Mouse (Mus musculus): ENCODE measurements around the gene Sec24b.

The Sec24b gene

GRCm38 (mm10) chr3:130061281-130061680 is at the start of gene Sec24b:
TSS of gene Sec24b (minus strand) at chr3:130061553.
- no peak for DNase-seq (ENCODE audit: low spot score)

GRCm38 (mm10) chr3:130104471-130104870 is 43.1 kb upstream of the Sec24b start:
- no peak for DNase-seq (ENCODE audit: low spot score)

DNA sequence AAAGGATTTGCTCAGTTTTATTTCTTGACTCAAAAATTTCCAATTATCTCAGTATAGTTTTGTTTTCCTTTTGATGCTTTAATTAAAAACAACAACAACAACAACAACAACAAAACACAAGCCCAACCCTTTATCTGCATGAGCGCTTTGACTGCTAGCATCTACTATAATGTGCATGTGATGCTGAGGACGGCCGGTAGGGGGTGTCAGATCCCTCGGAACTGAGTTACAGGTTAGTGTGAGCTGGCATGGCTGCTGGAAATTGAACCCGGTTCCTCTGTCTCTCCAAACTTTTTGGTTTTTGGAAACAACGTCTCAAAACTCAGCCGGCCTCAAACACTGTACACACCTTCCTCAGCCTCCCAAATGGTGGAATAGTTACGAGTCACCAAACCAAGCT is 42.1 kb upstream of the Sec24b start:
- peak; percentile 18 for DNase-seq (ENCODE audit: low spot score)

- DNase-seq (ENCODE audit: low spot score): no peak
Measured at GRCm38 (mm10) chr3:130095160-130095781, 33.9 kb upstream of the Sec24b start.

DNA sequence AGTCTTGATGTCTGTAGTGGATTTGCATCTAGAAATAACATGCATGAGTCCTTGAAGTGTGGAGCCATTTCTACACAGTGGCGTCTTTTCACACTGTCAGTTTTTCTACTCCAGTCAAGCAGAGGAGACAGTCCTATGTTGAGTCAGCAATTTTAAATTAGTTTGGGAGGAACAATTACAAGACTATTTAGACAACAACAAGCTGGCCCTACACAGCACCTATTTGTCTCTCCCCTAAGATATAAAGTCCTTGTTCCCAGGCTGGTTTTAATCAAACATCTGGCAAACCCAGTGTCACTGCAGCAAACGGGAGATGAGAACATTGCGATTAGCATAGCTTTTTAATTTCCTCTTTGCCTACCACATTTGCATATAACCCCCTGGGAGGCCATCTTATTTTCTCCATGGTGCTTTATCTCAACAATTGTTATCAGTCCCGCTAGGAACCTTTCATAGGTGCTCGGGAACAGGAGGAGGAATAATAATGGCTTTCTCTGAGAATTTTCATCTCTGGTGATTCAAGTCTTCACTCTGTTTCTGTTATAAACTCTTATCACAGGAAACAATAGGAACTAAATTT is 32.9 kb upstream of the Sec24b start:
- DNase-seq (ENCODE audit: low spot score): no peak

DNA sequence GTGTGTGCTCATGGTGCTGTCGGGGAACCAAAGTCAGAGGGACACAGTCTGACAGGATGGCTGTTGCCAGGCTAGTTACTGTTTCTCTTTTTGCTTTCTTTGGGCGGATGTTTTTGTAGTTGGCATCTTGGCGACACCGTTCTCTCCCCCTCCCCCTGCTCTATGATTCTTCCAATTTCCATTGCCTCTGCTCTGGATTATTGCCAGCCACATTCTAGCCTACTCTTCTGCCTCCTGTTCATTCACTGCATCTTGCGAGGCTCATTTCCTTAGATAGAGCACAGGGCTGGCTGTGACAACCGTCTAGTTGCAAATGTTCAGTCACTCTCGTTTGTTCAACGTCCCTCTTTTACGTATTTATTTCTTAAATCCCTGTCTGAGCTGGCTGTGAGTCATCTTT is 29.1 kb upstream of the Sec24b start:
- no peak for DNase-seq (ENCODE audit: low spot score)

DNA sequence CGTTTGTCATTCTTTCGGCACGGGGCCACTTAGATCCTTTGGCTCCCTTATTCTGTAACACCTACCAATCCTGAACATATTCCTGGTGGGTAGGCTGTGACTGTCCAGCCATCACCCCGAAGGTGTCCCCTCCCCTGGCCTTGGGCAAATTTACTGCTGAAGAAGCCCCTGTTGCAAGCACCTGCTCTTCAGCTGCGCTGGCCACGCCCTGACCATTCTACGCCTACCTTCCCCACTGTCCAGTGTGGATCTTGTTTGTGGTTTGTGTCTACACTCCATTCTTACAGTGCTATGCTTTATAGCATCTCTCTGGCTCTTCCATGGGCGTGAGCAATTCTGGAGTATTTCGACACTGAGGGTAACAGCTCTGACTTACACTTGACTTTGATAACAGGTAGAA is 27.3 kb upstream of the Sec24b start:
- no peak for DNase-seq (ENCODE audit: low spot score)

DNA sequence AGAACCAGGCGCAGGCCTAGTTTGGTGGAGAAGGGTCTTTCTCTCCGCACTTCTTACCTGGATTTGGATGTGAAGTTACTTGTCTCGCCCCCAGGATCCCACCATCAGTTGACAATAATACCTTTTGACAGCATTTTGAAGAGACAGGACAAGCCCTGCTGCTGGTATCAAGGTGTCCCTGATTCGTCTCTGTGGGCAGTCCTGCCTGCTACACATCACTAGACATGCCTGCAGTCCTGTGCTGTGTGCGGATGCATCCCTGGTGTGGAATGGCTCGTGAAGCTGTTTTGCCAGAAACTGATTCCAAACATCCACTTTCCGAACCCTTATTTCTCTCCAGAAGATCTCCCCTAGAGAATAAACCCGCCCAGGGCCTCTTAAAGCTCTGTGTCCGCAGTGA is 26.1 kb upstream of the Sec24b start:
- no peak for DNase-seq (ENCODE audit: low spot score)

DNA sequence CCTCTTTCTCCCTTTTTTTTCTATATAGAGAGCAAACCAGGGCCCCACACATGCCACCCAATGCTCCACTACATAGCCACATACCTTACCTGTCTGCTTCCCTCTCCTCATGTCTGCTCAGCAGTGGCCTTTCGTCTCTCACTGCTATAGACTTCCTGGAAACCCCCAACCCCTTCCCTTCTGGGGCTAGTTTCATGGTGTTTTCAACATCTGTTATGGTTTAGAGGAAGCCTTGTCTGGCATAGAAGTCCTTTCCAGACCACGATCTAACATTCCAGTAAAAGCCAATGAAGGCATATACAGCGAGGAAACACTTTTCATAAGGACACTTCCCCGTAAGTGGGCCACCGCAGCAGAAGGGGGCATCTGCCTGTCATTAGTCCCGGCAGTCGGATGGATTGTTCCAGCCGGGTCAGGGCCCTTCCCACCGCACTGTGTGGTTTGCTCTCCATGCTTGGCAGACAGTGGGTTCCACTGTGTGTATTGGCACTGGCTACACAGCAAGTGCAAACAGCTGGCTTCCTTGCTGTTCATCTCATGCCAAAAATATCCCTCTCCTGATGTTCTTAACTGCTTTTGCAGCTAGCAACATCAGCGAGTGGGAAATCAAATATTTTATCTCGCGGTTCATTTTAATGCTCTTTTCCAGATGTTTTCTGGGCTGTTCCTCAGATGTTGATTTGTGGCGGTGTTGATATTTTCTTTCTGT is 25.2 kb upstream of the Sec24b start:
- no peak for DNase-seq (ENCODE audit: low spot score)

DNA sequence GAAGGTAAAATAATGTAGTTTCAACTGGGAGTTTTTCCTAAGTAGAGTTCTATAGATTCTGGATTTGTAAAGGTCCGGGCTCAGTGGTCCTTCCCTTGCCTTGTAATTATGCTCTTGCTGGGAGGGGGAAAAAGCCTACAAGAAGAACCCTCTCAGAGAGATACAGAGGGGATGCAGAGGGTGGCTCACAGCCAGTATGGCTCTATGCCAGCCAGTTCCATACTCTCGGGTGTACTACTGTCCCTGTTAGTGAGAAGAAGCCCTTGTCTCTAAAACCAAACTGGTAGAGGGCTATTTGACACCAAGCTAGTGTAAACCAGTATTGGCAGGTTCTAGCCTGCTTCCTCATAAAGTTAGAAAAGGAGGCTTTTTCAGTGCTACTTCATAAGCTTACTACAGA is 22.0 kb upstream of the Sec24b start:
- no peak for DNase-seq (ENCODE audit: low spot score)

DNA sequence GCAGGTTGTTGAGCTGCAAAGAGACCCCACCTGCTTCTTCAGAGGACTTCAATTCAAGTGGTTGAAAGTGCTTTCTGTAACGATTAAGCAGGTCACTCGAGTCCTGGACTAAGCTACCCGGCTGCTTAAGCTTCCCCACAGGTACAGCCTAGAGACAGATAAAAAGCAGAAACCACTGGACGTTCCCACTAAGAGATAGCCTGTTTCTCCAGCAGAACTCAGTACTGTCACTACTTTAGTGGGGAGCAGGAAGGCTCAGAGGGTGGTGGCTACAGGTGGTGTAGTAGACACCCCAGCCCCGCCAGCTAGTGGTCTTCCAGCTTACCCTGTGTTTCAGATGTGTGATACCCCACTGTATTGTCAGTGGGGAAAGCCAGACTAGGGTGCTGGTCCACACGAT is 19.3 kb upstream of the Sec24b start:
- no peak for DNase-seq (ENCODE audit: low spot score)

DNA sequence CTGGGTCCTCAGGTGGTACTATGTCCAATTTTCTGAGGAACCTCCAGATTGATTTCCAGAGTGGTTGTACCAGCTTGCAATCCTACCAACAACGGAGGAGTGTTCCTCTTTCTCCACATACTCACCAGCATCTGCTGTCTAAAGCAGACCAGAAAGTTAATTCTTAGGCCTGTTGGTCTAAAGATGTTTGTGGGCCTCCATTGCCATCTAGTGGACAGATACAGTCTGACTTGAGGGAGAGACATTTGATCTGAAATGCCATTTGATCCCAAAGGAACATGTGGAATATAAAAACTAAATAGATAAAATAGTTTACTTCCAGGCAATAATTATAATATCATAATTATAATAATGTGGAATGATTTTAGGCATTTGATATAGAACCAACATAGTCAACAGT is 18.4 kb upstream of the Sec24b start:
- DNase-seq (ENCODE audit: low spot score): peak; percentile 47

DNA sequence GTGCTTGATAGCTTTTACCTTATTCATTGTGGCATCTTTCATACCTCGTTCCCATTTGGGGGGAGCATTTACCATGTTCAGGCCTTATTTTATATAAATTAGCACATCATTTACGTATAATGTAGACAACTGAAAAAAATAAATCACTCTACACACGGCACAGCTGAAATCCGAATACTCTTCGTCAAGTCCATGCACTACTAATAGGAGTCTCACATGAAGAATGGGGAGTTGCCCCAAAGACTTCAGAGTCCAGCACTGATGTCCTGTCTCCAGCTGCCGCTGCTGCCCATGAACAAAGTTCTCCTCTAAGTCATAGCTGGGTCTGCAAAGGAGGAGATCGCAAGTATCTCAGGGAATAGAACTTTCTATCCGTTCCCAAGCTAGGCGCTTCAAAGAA is 15.9 kb upstream of the Sec24b start:
- no peak for DNase-seq (ENCODE audit: low spot score)

GRCm38 (mm10) chr3:130075746-130076145 is 14.4 kb upstream of the Sec24b start:
- DNase-seq (ENCODE audit: low spot score): no peak

DNA sequence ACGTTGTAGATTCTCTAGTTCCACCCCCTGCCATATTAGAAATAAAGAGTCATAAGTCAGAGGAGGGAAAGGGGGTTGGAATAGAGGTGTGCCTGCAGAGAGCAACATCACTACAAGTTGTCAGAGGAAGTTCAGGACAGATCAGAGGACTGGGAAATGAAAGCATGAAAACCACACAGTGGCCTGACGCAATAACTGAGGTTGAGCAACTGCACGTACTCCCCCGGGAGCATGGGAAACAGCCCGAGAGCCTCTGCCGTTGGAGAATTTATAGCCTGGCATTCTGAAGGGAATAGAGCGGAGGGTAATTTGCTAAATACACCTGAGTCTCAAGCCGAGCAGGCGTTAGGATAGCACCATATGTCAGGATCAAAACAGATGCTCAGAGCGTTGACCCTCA is 11.7 kb upstream of the Sec24b start:
- no peak for DNase-seq (ENCODE audit: low spot score)

DNA sequence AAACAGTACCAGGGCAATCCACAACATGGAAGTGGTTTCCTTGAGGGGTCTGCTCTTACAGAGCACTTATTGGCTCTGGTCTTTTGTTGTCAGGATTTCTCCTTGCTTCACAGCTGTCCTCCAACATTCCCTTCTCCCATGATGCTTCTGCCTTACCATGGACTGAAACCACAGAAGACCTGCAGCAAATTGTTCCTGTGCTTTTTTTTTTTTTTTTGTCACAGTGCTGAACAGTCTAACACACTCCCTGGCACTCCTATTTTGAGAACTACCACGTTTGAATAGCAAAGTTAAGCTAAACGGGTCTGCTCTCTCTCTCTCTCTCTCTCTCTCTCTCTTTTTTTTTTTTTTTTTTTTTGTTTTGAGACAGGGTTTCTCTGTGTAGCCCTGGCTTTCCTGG is 10.6 kb upstream of the Sec24b start:
- DNase-seq (ENCODE audit: low spot score): no peak

DNA sequence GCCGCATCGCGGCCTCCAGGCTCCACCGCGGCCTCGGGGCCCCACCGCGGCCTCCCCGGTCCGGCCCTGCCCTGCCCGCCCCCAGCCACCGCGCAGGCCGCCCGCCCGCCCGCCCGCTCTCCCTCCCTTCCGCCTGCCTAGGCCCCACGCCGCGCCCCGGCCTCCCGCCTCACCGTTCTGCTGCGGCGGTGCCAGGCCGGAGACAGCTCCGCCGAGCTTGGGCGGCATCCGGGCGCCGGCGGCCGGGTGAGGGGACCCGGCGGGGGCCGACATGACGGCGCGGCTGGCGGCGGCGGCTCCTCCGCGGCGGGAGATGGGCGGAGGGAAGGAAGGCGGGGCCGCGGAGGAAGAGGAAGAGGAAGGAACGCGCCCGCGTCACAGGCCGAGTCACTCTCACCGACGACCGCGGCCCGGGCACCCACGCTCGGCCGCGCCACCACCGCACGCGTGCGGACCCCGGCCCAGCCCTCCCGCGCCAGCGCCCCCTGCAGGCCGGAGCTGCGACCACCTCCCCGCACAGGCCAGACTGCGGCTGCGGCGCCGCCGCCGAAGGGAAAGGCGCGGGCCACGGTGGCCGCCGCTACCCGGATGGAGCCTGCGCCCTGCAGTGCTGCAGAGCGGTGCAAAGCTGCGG is 840 bp downstream of the Sec24b start:
- DNase-seq (ENCODE audit: low spot score): peak; percentile 58

DNA sequence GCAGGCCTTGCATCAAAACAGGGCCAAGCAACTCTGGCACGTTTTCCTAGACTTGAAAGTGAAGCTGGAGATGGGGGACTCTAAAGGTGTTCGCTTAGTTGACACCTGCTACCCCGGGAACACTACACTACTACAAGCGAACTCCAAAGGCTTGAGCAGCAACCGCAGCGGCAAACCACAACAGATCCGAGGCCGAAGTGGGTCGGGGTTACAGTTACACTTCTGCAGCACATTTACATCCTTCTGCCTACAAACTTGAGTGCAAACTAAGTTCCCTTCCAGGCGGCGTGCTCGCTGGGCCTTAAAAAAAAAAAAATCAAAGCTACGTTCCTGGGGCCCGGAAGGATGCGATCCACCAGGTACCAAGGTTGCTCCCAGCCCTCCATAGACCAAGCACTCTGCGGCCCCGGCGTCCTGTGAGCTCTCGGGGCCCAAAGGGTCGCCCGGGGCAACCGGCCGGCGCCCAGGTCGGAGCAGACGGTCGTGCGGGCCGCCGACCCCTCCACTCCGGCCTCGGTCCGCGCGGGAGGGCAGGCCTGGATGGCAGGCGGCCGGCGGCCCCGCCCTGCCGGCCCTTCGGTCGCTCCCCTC is 1.5 kb downstream of the Sec24b start:
- no peak for DNase-seq (ENCODE audit: low spot score)

- DNase-seq (ENCODE audit: low spot score): no peak
Measured at GRCm38 (mm10) chr3:130058488-130058887, 2.9 kb downstream of the Sec24b start.

GRCm38 (mm10) chr3:130057569-130058345 is 3.6 kb downstream of the Sec24b start:
- no peak for DNase-seq (ENCODE audit: low spot score)

- no peak for DNase-seq (ENCODE audit: low spot score)
Measured at GRCm38 (mm10) chr3:130055416-130056385, 5.7 kb downstream of the Sec24b start.
